Mouse (Mus musculus): ENCODE results near the gene Lta.

DNA sequence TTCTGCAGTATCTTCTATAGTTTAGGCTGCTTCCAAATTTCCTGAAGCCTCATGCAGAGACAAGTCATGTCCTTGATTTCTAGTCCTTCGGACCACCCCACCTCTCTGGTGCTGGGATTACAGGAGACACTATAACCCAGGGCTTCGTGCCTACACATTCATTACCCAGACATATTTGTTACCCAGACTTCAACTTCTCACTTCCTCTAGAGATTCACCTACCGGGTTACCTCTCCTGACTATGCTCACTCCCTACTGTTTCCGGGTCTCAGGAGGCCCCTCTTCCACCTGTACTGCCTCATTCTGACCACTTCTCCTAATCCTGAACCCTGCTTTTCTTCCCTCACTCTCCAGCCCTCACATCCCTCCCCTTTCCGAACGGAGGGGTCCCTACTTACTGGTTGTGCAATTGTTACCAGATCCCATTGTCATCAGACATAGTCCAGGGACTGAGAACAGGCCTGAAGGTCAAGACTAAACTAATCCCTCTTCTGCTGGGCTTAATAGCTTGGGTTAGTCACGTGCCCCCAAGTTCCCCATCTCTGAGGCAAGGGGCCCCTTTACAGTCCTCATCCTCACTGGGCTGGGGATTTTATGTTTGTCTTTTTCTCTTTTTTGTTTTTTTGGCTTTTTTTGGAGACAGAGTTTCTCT lies 17.1 kb downstream of the Lta start, which contains the start of gene Lst1:
- TF ChIP-seq POLR2A (IDR thresholded peaks at IDR 0.05; ENCODE audit: low read depth, low read length) (no peak), CTCF (conservative IDR thresholded peaks at IDR 0.05; ENCODE audit: insufficient read depth, insufficient read length, low read depth, low read length) (no peak)

All from kidney, adult 2 months (tissue).